Comparison of ENCODE assay signal across 16 mouse cellular contexts in the genomic region with DNA sequence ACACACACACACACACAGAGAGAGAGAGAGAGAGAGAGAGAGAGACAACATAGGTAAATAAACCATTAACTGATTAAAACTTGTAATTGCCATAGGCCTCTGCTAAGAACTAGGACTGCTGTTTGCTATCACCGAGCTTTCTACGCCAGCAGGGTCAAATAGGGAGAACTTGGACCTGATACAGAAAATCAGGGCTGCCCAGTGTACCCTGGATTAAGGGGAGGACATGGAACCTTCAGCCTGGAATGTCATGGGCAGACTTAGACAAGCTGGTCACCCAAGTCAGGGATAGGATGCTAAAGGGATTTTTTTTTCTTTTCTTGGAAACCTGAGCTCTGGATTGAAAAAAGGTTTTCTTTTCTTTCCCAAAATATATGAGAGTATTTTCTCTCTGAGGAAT. TPM values are rescaled to one million over a fixed set of nuclear protein-coding genes. Genes with fewer than 3 reads are reported as not detected.
DNase-seq lines count a peak whose midpoint lies in the region; ATAC-seq lines count a peak whose summit lies in the region.
"Had no signal": no experiment of that assay in that cellular context is flagged by ENCODE, and none has a peak within 500 bp of the region (broad histone marks: within the 10 kb centered on the region; RNA-seq: fewer than 3 reads in every experiment).

No protein-coding gene starts in this region.

- WGBS in heart, embryonic 11.5 days (ENCODE audit: insufficient replicate concordance) = 75% methylated on average over 2 of the region's 2 CpGs
- 77% methylated on average over 2 of the region's 2 CpGs for WGBS in kidney, embryonic 16.5 days

- H3K27me3 ChIP-seq in heart, embryonic 11.5 days (ENCODE audit: control insufficient read depth, insufficient read depth, low read length) = no peaks in the 10 kb centered on the region
- H3K27me3 ChIP-seq in kidney, embryonic 16.5 days (ENCODE audit: insufficient read depth, low read length) = no peaks in the 10 kb centered on the region
- H3K27me3 ChIP-seq: neural tube, embryonic 15.5 days had no signal

- no peak overlapping the region for H3K4me3 ChIP-seq in heart, embryonic 11.5 days (ENCODE audit: low read depth, low read length)
- no peak overlapping the region for H3K4me3 ChIP-seq in kidney, embryonic 16.5 days (ENCODE audit: low read length)
- H3K4me3 ChIP-seq: limb, embryonic 13.5 days had no signal

- no peak overlapping the region for H3K9ac ChIP-seq in heart, embryonic 11.5 days (ENCODE audit: low read depth, low read length)
- no peak overlapping the region for H3K9ac ChIP-seq in kidney, embryonic 16.5 days (replicated peaks; ENCODE audit: low read length)
- H3K9ac ChIP-seq: limb, embryonic 13.5 days; lung, embryonic 14.5 days; neural tube, embryonic 15.5 days had no signal

- H3K9me3 ChIP-seq in heart, embryonic 11.5 days (replicated peaks; ENCODE audit: control insufficient read depth, low read length) = no peaks in the 10 kb centered on the region
- no peaks in the 10 kb centered on the region for H3K9me3 ChIP-seq in kidney, embryonic 16.5 days (ENCODE audit: low read length)
- H3K9me3 ChIP-seq: limb, embryonic 13.5 days; neural tube, embryonic 15.5 days had no signal

- no peak overlapping the region for H3K4me2 ChIP-seq in heart, embryonic 11.5 days
- H3K4me2 ChIP-seq in kidney, embryonic 16.5 days (replicated peaks; ENCODE audit: low read depth, low read length) = no peak overlapping the region
- H3K4me2 ChIP-seq: lung, embryonic 14.5 days had no signal

- DNase-seq in adrenal gland, adult 8-10 months = peak; percentile 9
- DNase-seq in adrenal gland, adult 18-20 months (ENCODE audit: low spot score in 2 of 2) = no peak
- peak; percentile 59 to 67 for DNase-seq in heart, adult 18-20 months
- DNase-seq in heart, adult 8-10 months (ENCODE audit: low spot score) = peak; percentile 55
- DNase-seq in c-Kit-positive CD71-positive TER-119-positive erythroid progenitor cells, embryonic 14.5 days (ENCODE audit: low spot score) = no peak
- DNase-seq: layer of hippocampus, postnatal 36 days; lung, embryonic 14.5 days; right cerebral cortex, adult 18-20 months had no signal

- peaks cover 25% of the 10 kb centered on the region for H3K4me1 ChIP-seq in heart, embryonic 11.5 days (ENCODE audit: control insufficient read depth, insufficient read depth, low read length)
- peaks cover 17% of the 10 kb centered on the region; the same call in 1 of the 2 replicates for H3K4me1 ChIP-seq in kidney, embryonic 16.5 days (ENCODE audit: insufficient read depth, low read length)

- no peaks in the 10 kb centered on the region for H3K36me3 ChIP-seq in heart, embryonic 11.5 days (ENCODE audit: control insufficient read depth, insufficient read depth, low read length)
- H3K36me3 ChIP-seq in kidney, embryonic 16.5 days (ENCODE audit: insufficient read depth, low read length) = no peaks in the 10 kb centered on the region
- H3K36me3 ChIP-seq: limb, embryonic 13.5 days; neural tube, embryonic 15.5 days had no signal

- no peak overlapping the region for H3K27ac ChIP-seq in heart, embryonic 11.5 days (ENCODE audit: low read depth, low read length)
- peak overlapping the region; percentile 31; the same call in 1 of the 2 replicates for H3K27ac ChIP-seq in kidney, embryonic 16.5 days (ENCODE audit: low read length)
- H3K27ac ChIP-seq: limb, embryonic 13.5 days had no signal

- ATAC-seq in heart, embryonic 11.5 days (replicated peaks; ENCODE audit: insufficient number of reproducible peaks, low FRiP score, low TSS enrichment) = no peak
- ATAC-seq in kidney, embryonic 16.5 days (ENCODE audit: low FRiP score, low TSS enrichment) = no peak
- ATAC-seq in erythroblast, adult 5-6 weeks (replicated peaks; ENCODE audit: low FRiP score, poor library complexity, severe bottlenecking) = no peak
- ATAC-seq: forebrain, embryonic 16.5 days had no signal

RNA-seq across cellular contexts. Expression of a gene that starts 35.1 kb away (rescaled TPM):
- total RNA-seq in adrenal gland, adult 8-10 months (2022) = 1 to 10 TPM in 2 of 4 experiments, not detected in 2; 1.7 to 2.3 TPM
- not detected for total RNA-seq in adrenal gland, adult 18-20 months (2021)
- under 1 TPM; 0.57 to 0.62 TPM for total RNA-seq in heart, adult 18-20 months (2021)
- polyA plus RNA-seq in heart, embryonic 11.5 days (2014; fragmentation: Nextera tagmentation; extraction: Ambion mirVana) = not detected in 2 replicates
- total RNA-seq in heart, adult 8-10 months (2022) = not detected
- polyA plus RNA-seq in kidney, embryonic 16.5 days (2015; fragmentation: Nextera tagmentation; extraction: Ambion mirVana) = not detected in 2 replicates
- total RNA-seq in erythroblast, adult 5-6 weeks (2015; ENCODE audit: low replicate concordance) = 5.2 TPM in 1 of 2 replicates, not detected in the other
- total RNA-seq in erythroblast, adult 5-6 weeks (2017; ENCODE audit: low replicate concordance) = 0.98 and 2.8 TPM in 2 replicates
- total RNA-seq: layer of hippocampus, postnatal 36 days had no signal
- polyA plus RNA-seq: embryonic facial prominence, embryonic 14.5 days; forebrain, embryonic 16.5 days; intestine, embryonic 14.5 days; limb, embryonic 13.5 days; lung, embryonic 14.5 days; neural tube, embryonic 15.5 days had no signal

Comparison
In these comparisons a context has a peak if more than half of its experiments do, and no peak if none do; other contexts are left out.
1. DNase-seq: peak in adrenal gland, adult 8-10 months (single experiment), heart, adult 18-20 months (2 of 2) and heart, adult 8-10 months (single experiment); none in adrenal gland, adult 18-20 months (0 of 2) and c-Kit-positive CD71-positive TER-119-positive erythroid progenitor cells, embryonic 14.5 days (single experiment).